Mouse (Mus musculus) heart, postnatal 0 days (tissue): ENCODE measurements around the gene Picalm.

Experiments used
- CTCF ChIP-seq: IDR thresholded peaks from 2 replicates; pipeline ENCODE4 v1.5.1; 2016; ENCODE audit warnings: antibody characterized with exemption, control low read depth, low read depth
- EP300 ChIP-seq: IDR thresholded peaks from 2 replicates; pipeline ENCODE4 v1.6.1; 2016; ENCODE audit warnings: antibody characterized with exemption, low read depth

- TF ChIP-seq CTCF (no peak), EP300 (no peak)
These were observed 80.1 kb downstream of the Picalm start for GRCm38 (mm10) chr7:90210116-90210515.
